8 mouse cellular contexts compared by ENCODE assay signal in genomic region chr16:37963331-37964281, GRCm38 (mm10). TPM values are rescaled to one million over a fixed set of nuclear protein-coding genes. Genes with fewer than 3 reads are reported as not detected.
DNase-seq lines count a peak whose midpoint lies in the region; ATAC-seq and TF ChIP-seq lines count a peak whose summit lies in the region.

No protein-coding gene starts in this region.

- no peak overlapping the region for H3K4me3 ChIP-seq in heart, embryonic 13.5 days
- H3K4me3 ChIP-seq in forebrain, embryonic 10.5 days: no peak overlapping the region
- H3K4me3 ChIP-seq in kidney, embryonic 15.5 days (replicated peaks): no peak overlapping the region
- H3K4me3 ChIP-seq in neural tube, embryonic 12.5 days: no peak overlapping the region
- no peak overlapping the region for H3K4me3 ChIP-seq in left cerebral cortex, adult 2 months

- H3K27me3 ChIP-seq in heart, embryonic 13.5 days (replicated peaks): no peaks in the 10 kb centered on the region
- H3K27me3 ChIP-seq in forebrain, embryonic 10.5 days (ENCODE audit: poor library complexity, severe bottlenecking): no peaks in the 10 kb centered on the region
- no peaks in the 10 kb centered on the region for H3K27me3 ChIP-seq in kidney, embryonic 15.5 days
- H3K27me3 ChIP-seq in neural tube, embryonic 12.5 days (replicated peaks): no peaks in the 10 kb centered on the region

- H3K36me3 ChIP-seq in heart, embryonic 13.5 days: no peaks in the 10 kb centered on the region
- H3K36me3 ChIP-seq in forebrain, embryonic 10.5 days (replicated peaks): no peaks in the 10 kb centered on the region
- no peaks in the 10 kb centered on the region for H3K36me3 ChIP-seq in kidney, embryonic 15.5 days
- H3K36me3 ChIP-seq in neural tube, embryonic 12.5 days: no peaks in the 10 kb centered on the region

- peak overlapping the region; percentile 41 for H3K4me2 ChIP-seq in heart, embryonic 13.5 days
- peak overlapping the region; percentile 45 for H3K4me2 ChIP-seq in kidney, embryonic 15.5 days
- peak overlapping the region; percentile 14 for H3K4me2 ChIP-seq in neural tube, embryonic 12.5 days (replicated peaks)

- intact Hi-C loops in heart, postnatal 36 days (cut with DNase I): no loop called here
- intact Hi-C loops in left cerebral cortex, adult 2 months (cut with DNase I): no loop called here

- H3K4me1 ChIP-seq in heart, embryonic 13.5 days: peaks cover 19% of the 10 kb centered on the region
- peaks cover 20% of the 10 kb centered on the region for H3K4me1 ChIP-seq in forebrain, embryonic 10.5 days
- peaks cover 25% of the 10 kb centered on the region for H3K4me1 ChIP-seq in kidney, embryonic 15.5 days
- peaks cover 19% of the 10 kb centered on the region for H3K4me1 ChIP-seq in neural tube, embryonic 12.5 days

- H3K9ac ChIP-seq in heart, embryonic 13.5 days: no peak overlapping the region
- no peak overlapping the region for H3K9ac ChIP-seq in kidney, embryonic 15.5 days
- H3K9ac ChIP-seq in neural tube, embryonic 12.5 days: no peak overlapping the region

- no peak for DNase-seq in heart, postnatal 36 days
- DNase-seq in forebrain, embryonic 10.5 days (ENCODE audit: extremely low spot score, low spot score): no peak
- DNase-seq in spleen, postnatal 36 days (ENCODE audit: low spot score in 2 of 2): no peak
- no peak for DNase-seq in left cerebral cortex, adult 2 months (ENCODE audit: extremely low spot score in 1 of 2, low spot score in 2 of 2)
- no peak for DNase-seq in frontal cortex, postnatal 10 days (ENCODE audit: low spot score in 2 of 2)

- 0 out of 2 replicates have a peak overlapping the region, but pooled peaks have one; percentile 0 for H3K27ac ChIP-seq in heart, embryonic 13.5 days (replicated peaks)
- H3K27ac ChIP-seq in forebrain, embryonic 10.5 days: peak overlapping the region; percentile 77
- peak overlapping the region; percentile 70 for H3K27ac ChIP-seq in kidney, embryonic 15.5 days
- H3K27ac ChIP-seq in neural tube, embryonic 12.5 days: peak overlapping the region; percentile 74
- H3K27ac ChIP-seq in left cerebral cortex, adult 2 months: no peak overlapping the region

- WGBS in heart, embryonic 13.5 days: 31% methylated on average over 14 of the region's 15 CpGs
- WGBS in forebrain, embryonic 10.5 days: 52% methylated on average over 14 of the region's 15 CpGs
- WGBS in kidney, embryonic 15.5 days: 10% methylated on average over 15 of the region's 15 CpGs
- 20% methylated on average over 15 of the region's 15 CpGs for WGBS in neural tube, embryonic 12.5 days

- no peaks in the 10 kb centered on the region for H3K9me3 ChIP-seq in heart, embryonic 13.5 days
- H3K9me3 ChIP-seq in forebrain, embryonic 10.5 days: no peaks in the 10 kb centered on the region
- H3K9me3 ChIP-seq in kidney, embryonic 15.5 days (replicated peaks): no peaks in the 10 kb centered on the region
- no peaks in the 10 kb centered on the region for H3K9me3 ChIP-seq in neural tube, embryonic 12.5 days

- no peak for TF ChIP-seq CTCF in left cerebral cortex, adult 2 months (IDR thresholded peaks at IDR 0.05)

- ATAC-seq in heart, embryonic 13.5 days (ENCODE audit: extremely low read depth, insufficient number of reproducible peaks, low FRiP score, low TSS enrichment): no peak
- ATAC-seq in kidney, embryonic 15.5 days (replicated peaks; ENCODE audit: low FRiP score): peak; percentile 82
- ATAC-seq in neural tube, embryonic 12.5 days (ENCODE audit: low FRiP score, low read depth): peak; percentile 92

RNA-seq across cellular contexts. Expression of gene Gpr156, which starts 47.3 kb away (rescaled TPM):
- polyA plus RNA-seq in heart, embryonic 13.5 days (2015; fragmentation: Nextera tagmentation; extraction: Ambion mirVana): 0.47 and 0.52 TPM in 2 replicates
- total RNA-seq in heart, postnatal 36 days (2021): not detected
- 1.3 and 1.6 TPM in 2 replicates for polyA plus RNA-seq in forebrain, embryonic 10.5 days (2016; fragmentation: Nextera tagmentation; extraction: Ambion mirVana)
- 0.86 and 1.2 TPM in 2 replicates for polyA plus RNA-seq in kidney, embryonic 15.5 days (2015; fragmentation: Nextera tagmentation; extraction: Ambion mirVana)
- polyA plus RNA-seq in neural tube, embryonic 12.5 days (2016; fragmentation: Nextera tagmentation; extraction: Ambion mirVana): 7.7 and 10.3 TPM in 2 replicates
- total RNA-seq in left cerebral cortex, adult 2 months (2021): under 1 TPM; 0.48 to 0.63 TPM
